Mouse (Mus musculus): ENCODE measurements around the gene Lrmda. TPM values are rescaled to one million over a fixed set of nuclear protein-coding genes. Genes with fewer than 3 reads are reported as not detected.

Gene Lrmda
- total and polyA plus RNA-seq, 3 experiments = 5.1 to 5.9 TPM; not detected in 1

- Histone ChIP-seq H3K27me3 (ENCODE audit: control insufficient read depth in 1 of 2, insufficient read depth in 2 of 2, low read length in 2 of 2) (no peaks in the 10 kb centered on the region), H3K27ac (ENCODE audit: control insufficient read depth, low read depth, low read length) (no peak overlapping the region), H3K79me2 (ENCODE audit: control insufficient read depth, insufficient read depth, low read length, poor library complexity) (peaks cover 6% of the 10 kb centered on the region), H3K4me1 (ENCODE audit: control insufficient read depth in 1 of 2, insufficient read depth in 2 of 2, low read length in 2 of 2) (peaks cover 0 to 3% of the 10 kb centered on the region in 2 experiments; a peak in 1 of 4 replicates), H3K4me3 (ENCODE audit: control insufficient read depth in 1 of 2, insufficient read depth in 1 of 2, low read depth in 2 of 2, low read length in 2 of 2) (no peak overlapping the region), H3K9me3 (replicated peaks; ENCODE audit: insufficient read depth, low read length) (no peaks in the 10 kb centered on the region), H3K36me3 (ENCODE audit: control insufficient read depth in 1 of 2, insufficient read depth in 2 of 2, low read length in 2 of 2) (no peaks in the 10 kb centered on the region; a peak in 2 of 4 replicates), H3K9ac (ENCODE audit: control insufficient read depth, low read depth, low read length, poor library complexity, severe bottlenecking) (no peak overlapping the region)
- TF ChIP-seq TBP (IDR thresholded peaks at IDR 0.05; ENCODE audit: low read depth, low read length) = no peak
- TF ChIP-seq ELF1 (IDR thresholded peaks at IDR 0.05; ENCODE audit: low read depth, low read length) = no peak
- no peak for TF ChIP-seq UBTF (IDR thresholded peaks at IDR 0.05; ENCODE audit: borderline replicate concordance, insufficient read depth, low read depth, low read length)
- TF ChIP-seq MAX (IDR thresholded peaks at IDR 0.05; ENCODE audit: low read length) = no peak
- no peak for TF ChIP-seq TAL1 (IDR thresholded peaks at IDR 0.05; ENCODE audit: low read length)
- TF ChIP-seq CHD2 (IDR thresholded peaks at IDR 0.05; ENCODE audit: low read length) = no peak
- no peak for TF ChIP-seq USF1 (IDR thresholded peaks at IDR 0.05; ENCODE audit: low read depth, low read length)
- TF ChIP-seq POLR2A (IDR thresholded peaks at IDR 0.05; ENCODE audit: control insufficient read depth in 1 of 2, insufficient read depth in 1 of 2, low read depth in 1 of 2, low read length in 2 of 2, poor library complexity in 1 of 2) = no peak
- no peak for TF ChIP-seq GABPA (IDR thresholded peaks at IDR 0.05; ENCODE audit: low read depth, low read length)
- TF ChIP-seq MEF2A (IDR thresholded peaks at IDR 0.05; ENCODE audit: extremely low read depth, insufficient replicate concordance, low read depth, low read length, poor library complexity, severe bottlenecking) = no peak
- no peak for TF ChIP-seq NELFE (IDR thresholded peaks at IDR 0.05; ENCODE audit: low read depth, low read length)
- no peak for TF ChIP-seq RAD21 (IDR thresholded peaks at IDR 0.05; ENCODE audit: low read depth, low read length)
- no peak for TF ChIP-seq HCFC1 (IDR thresholded peaks at IDR 0.05; ENCODE audit: low read depth, low read length)
- no peak for TF ChIP-seq CTCF (IDR thresholded peaks at IDR 0.05 in 2 of 3, conservative IDR thresholded peaks at IDR 0.05 in 1 of 3; ENCODE audit: control insufficient read depth in 1 of 3, insufficient read depth in 1 of 3, low read depth in 2 of 3, low read length in 3 of 3, poor library complexity in 1 of 3, severe bottlenecking in 1 of 3)
- TF ChIP-seq MAZ (IDR thresholded peaks at IDR 0.05; ENCODE audit: low read depth, low read length) = no peak
- no peak for TF ChIP-seq KAT2A (conservative IDR thresholded peaks at IDR 0.05; ENCODE audit: low read depth, low read length)
- no peak for TF ChIP-seq EP300 (IDR thresholded peaks at IDR 0.05; ENCODE audit: low read depth in 1 of 2, low read length in 2 of 2)
- TF ChIP-seq ETS1 (IDR thresholded peaks at IDR 0.05; ENCODE audit: low read depth, low read length) = no peak
- no peak for TF ChIP-seq MXI1 (IDR thresholded peaks at IDR 0.05; ENCODE audit: low read depth, low read length)
- no peak for TF ChIP-seq ZMIZ1 (IDR thresholded peaks at IDR 0.05; ENCODE audit: low read depth, low read length)
- DNase-seq (ENCODE audit: low read depth, low spot score) = no peak
These were observed 35.4 kb upstream of the Lrmda start for GRCm38 (mm10) chr14:21983950-21984730.
